Mouse (Mus musculus): ENCODE results near the gene Ggn. TPM values are rescaled to one million over a fixed set of nuclear protein-coding genes. Genes with fewer than 3 reads are reported as not detected.

The Ggn gene
- 0.48 and 0.82 TPM in 2 replicates for polyA plus RNA-seq (2015; fragmentation: Nextera tagmentation; extraction: Ambion mirVana)

- ATAC-seq: peak; percentile 74
- Histone ChIP-seq H3K4me2 (ENCODE audit: low read depth, low read length) (peak within 1 kb of the TSS; percentile 92), H3K27ac (ENCODE audit: low read length) (peak within 1 kb of the TSS; percentile 51), H3K9me3 (ENCODE audit: control insufficient read depth, low read length) (no peaks in the 10 kb centered on the region), H3K4me3 (ENCODE audit: low read length) (peak within 1 kb of the TSS; percentile 57), H3K9ac (ENCODE audit: low read depth, low read length) (peak within 1 kb of the TSS; percentile 68), H3K4me1 (ENCODE audit: control insufficient read depth, insufficient read depth, low read length) (peaks cover 17% of the 10 kb centered on the region), H3K36me3 (ENCODE audit: control insufficient read depth, insufficient read depth, low read length) (peaks cover 11% of the 10 kb centered on the region), H3K27me3 (replicated peaks; ENCODE audit: control insufficient read depth, insufficient read depth, low read length) (peaks cover 39% of the 10 kb centered on the region)
- under 1% methylated on average over 30 of the region's 30 CpGs for WGBS
These were observed at the start of gene Ggn, which contains the start of gene Spred3 for GRCm38 (mm10) chr7:29170066-29170754. Gene Ggn, plus strand, starts transcription at chr7:29170210. Gene Spred3, minus strand, starts transcription at chr7:29170411.

GRCm38 (mm10) chr7:29122821-29123220 lies 47.2 kb upstream of the Ggn start:
- H3K9ac ChIP-seq (ENCODE audit: low read depth, low read length): no peak overlapping the region
- no peak overlapping the region for H3K4me3 ChIP-seq (ENCODE audit: low read length)
- H3K27ac ChIP-seq (ENCODE audit: low read length): no peak overlapping the region
- WGBS: 91% methylated on average over 9 of the region's 9 CpGs
- peaks cover 20% of the 10 kb centered on the region for H3K4me1 ChIP-seq (ENCODE audit: control insufficient read depth, insufficient read depth, low read length)
- no peak overlapping the region for H3K4me2 ChIP-seq (ENCODE audit: low read depth, low read length)
- H3K36me3 ChIP-seq (ENCODE audit: control insufficient read depth, insufficient read depth, low read length): no peaks in the 10 kb centered on the region
- no peaks in the 10 kb centered on the region for H3K27me3 ChIP-seq (replicated peaks; ENCODE audit: control insufficient read depth, insufficient read depth, low read length)
- no peak for ATAC-seq
- no peaks in the 10 kb centered on the region for H3K9me3 ChIP-seq (ENCODE audit: control insufficient read depth, low read length)

- no peaks in the 10 kb centered on the region for H3K9me3 ChIP-seq (ENCODE audit: control insufficient read depth, low read length)
- peak overlapping the region; percentile 95; the same call in 1 of the 2 replicates for H3K4me2 ChIP-seq (ENCODE audit: low read depth, low read length)
- H3K36me3 ChIP-seq (ENCODE audit: control insufficient read depth, insufficient read depth, low read length): no peaks in the 10 kb centered on the region
- no peak overlapping the region for H3K9ac ChIP-seq (ENCODE audit: low read depth, low read length)
- H3K27ac ChIP-seq (ENCODE audit: low read length): no peak overlapping the region
- H3K4me1 ChIP-seq (ENCODE audit: control insufficient read depth, insufficient read depth, low read length): peaks cover 20% of the 10 kb centered on the region
- 43% methylated on average over 5 of the region's 5 CpGs for WGBS
- no peaks in the 10 kb centered on the region for H3K27me3 ChIP-seq (replicated peaks; ENCODE audit: control insufficient read depth, insufficient read depth, low read length)
- ATAC-seq: peak; percentile 41
- 0 out of 2 replicates have a peak overlapping the region, but pooled peaks have one; percentile 53 for H3K4me3 ChIP-seq (ENCODE audit: low read length)
These were observed 46.3 kb upstream of the Ggn start for GRCm38 (mm10) chr7:29123531-29124358.

GRCm38 (mm10) chr7:29124970-29125369 lies 45.0 kb upstream of the Ggn start, which contains the start of gene Ryr1:
Gene Ryr1, minus strand, starts transcription at chr7:29125179.
- peak; percentile 90 for ATAC-seq
- H3K9ac ChIP-seq (ENCODE audit: low read depth, low read length): peak within 1 kb of the TSS; percentile 61
- H3K36me3 ChIP-seq (ENCODE audit: control insufficient read depth, insufficient read depth, low read length): no peaks in the 10 kb centered on the region
- peaks cover 20% of the 10 kb centered on the region for H3K4me1 ChIP-seq (ENCODE audit: control insufficient read depth, insufficient read depth, low read length)
- 2% methylated on average over 16 of the region's 16 CpGs for WGBS
- no peak within 1 kb of the TSS for H3K27ac ChIP-seq (ENCODE audit: low read length)
- no peaks in the 10 kb centered on the region for H3K27me3 ChIP-seq (replicated peaks; ENCODE audit: control insufficient read depth, insufficient read depth, low read length)
- H3K4me2 ChIP-seq (ENCODE audit: low read depth, low read length): peak within 1 kb of the TSS; percentile 95
- H3K9me3 ChIP-seq (ENCODE audit: control insufficient read depth, low read length): no peaks in the 10 kb centered on the region
- peak within 1 kb of the TSS; percentile 53 for H3K4me3 ChIP-seq (ENCODE audit: low read length)

- 14% methylated on average over 7 of the region's 7 CpGs for WGBS
- peak; percentile 21; the same call in 1 of the 2 replicates for ATAC-seq
- Histone ChIP-seq H3K9me3 (ENCODE audit: control insufficient read depth, low read length) (no peaks in the 10 kb centered on the region), H3K27ac (ENCODE audit: low read length) (no peak overlapping the region), H3K36me3 (ENCODE audit: control insufficient read depth, insufficient read depth, low read length) (no peaks in the 10 kb centered on the region), H3K27me3 (replicated peaks; ENCODE audit: control insufficient read depth, insufficient read depth, low read length) (no peaks in the 10 kb centered on the region), H3K9ac (ENCODE audit: low read depth, low read length) (no peak overlapping the region), H3K4me3 (ENCODE audit: low read length) (no peak overlapping the region), H3K4me2 (ENCODE audit: low read depth, low read length) (no peak overlapping the region), H3K4me1 (ENCODE audit: control insufficient read depth, insufficient read depth, low read length) (peaks cover 20% of the 10 kb centered on the region)
These were observed 43.7 kb upstream of the Ggn start for GRCm38 (mm10) chr7:29126173-29126915.

DNA sequence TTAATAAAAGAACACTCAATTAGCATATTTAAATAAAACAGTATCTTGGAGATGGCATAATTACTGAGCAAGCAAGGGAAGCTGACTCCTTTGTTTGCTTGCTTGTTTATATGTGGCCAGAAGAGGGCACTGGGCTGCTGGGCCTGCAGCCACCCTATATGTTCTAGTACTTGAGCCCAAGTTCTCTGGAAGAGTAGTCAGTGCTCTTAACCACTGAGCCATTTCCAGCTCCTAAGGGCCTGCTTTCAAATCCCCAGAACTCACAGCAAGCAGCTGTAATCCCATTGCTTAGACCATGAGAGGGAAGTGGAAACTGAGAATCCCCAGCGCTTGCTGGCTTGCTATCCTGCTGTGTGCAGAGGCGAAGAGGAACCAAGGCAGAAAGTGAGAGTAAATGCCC lies 41.3 kb upstream of the Ggn start:
- WGBS: 76% methylated on average over 2 of the region's 2 CpGs
- no peak overlapping the region for H3K27ac ChIP-seq (ENCODE audit: low read length)
- no peak overlapping the region for H3K4me2 ChIP-seq (ENCODE audit: low read depth, low read length)
- H3K9ac ChIP-seq (ENCODE audit: low read depth, low read length): no peak overlapping the region
- no peak overlapping the region for H3K4me3 ChIP-seq (ENCODE audit: low read length)
- no peaks in the 10 kb centered on the region for H3K9me3 ChIP-seq (ENCODE audit: control insufficient read depth, low read length)
- peaks cover 16% of the 10 kb centered on the region for H3K4me1 ChIP-seq (ENCODE audit: control insufficient read depth, insufficient read depth, low read length)
- H3K27me3 ChIP-seq (replicated peaks; ENCODE audit: control insufficient read depth, insufficient read depth, low read length): no peaks in the 10 kb centered on the region
- H3K36me3 ChIP-seq (ENCODE audit: control insufficient read depth, insufficient read depth, low read length): no peaks in the 10 kb centered on the region
- no peak for ATAC-seq

DNA sequence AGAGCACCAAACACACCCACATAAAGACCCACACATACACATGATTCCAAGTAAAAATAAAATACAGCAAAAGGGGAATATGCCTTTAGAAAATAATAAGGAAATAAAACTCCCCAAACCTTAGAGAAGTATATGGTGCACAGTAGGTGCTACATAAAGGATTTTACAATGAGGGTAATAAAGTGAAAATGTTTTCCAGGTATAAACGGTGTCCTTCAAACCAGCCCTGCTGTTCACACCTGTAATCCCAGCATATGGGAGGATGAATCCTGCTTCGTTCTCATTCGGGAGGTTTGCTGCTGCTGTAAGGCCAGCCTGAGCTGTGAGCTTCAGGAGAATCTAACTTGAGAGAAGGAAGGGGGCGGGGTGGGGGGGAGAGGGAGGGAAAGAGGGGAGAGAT lies 35.8 kb upstream of the Ggn start:
- Histone ChIP-seq H3K4me1 (ENCODE audit: control insufficient read depth, insufficient read depth, low read length) (peaks cover 3% of the 10 kb centered on the region), H3K4me3 (ENCODE audit: low read length) (peak overlapping the region; percentile 26; the same call in 1 of the 2 replicates), H3K9ac (ENCODE audit: low read depth, low read length) (no peak overlapping the region; the same call in 1 of the 2 replicates), H3K9me3 (ENCODE audit: control insufficient read depth, low read length) (no peaks in the 10 kb centered on the region), H3K27me3 (replicated peaks; ENCODE audit: control insufficient read depth, insufficient read depth, low read length) (no peaks in the 10 kb centered on the region), H3K4me2 (ENCODE audit: low read depth, low read length) (peak overlapping the region; percentile 48), H3K36me3 (ENCODE audit: control insufficient read depth, insufficient read depth, low read length) (no peaks in the 10 kb centered on the region), H3K27ac (ENCODE audit: low read length) (no peak overlapping the region)
- 5% methylated on average over 4 of the region's 4 CpGs for WGBS
- no peak for ATAC-seq

DNA sequence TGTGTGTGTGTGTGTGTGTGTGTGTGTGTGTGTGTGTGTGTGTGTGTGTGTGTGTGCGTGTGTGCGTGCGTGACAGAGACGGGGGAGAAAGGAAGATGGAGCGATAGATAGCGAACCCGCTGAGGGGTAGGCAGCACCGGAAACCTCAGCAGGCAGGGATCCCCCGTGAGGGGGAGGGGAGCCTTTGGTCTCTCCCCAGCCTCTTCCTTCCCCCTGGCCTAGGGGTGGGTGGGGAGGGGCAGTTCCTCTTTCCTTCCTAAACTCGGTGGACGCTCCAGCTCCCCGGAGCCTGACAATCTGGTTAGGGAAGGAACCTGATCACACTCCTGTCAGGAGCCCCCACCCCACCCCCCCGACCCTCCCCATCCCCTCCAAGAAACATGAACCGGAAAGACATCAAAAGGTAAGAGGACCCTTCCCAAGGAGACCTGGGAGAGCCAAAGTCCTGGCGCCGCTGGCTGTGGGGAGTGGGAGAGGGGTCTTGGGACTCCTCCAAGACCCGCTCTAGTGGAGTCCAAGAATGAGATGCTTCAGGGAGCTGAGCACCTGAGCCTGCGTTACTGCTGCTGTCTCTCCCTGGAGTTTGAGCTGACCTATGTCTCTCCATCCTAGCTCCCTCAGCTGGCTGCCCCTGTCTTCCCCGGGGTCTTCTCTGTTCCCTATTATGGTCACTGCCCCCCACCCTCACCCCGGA lies 35.2 kb upstream of the Ggn start, which contains the start of gene Rasgrp4:
Gene Rasgrp4, plus strand, starts transcription at position 159 of the 694 bp plus-strand sequence.
- Histone ChIP-seq H3K27ac (ENCODE audit: low read length) (no peak within 1 kb of the TSS), H3K4me3 (ENCODE audit: low read length) (peak within 1 kb of the TSS; percentile 26), H3K36me3 (ENCODE audit: control insufficient read depth, insufficient read depth, low read length) (no peaks in the 10 kb centered on the region), H3K4me2 (ENCODE audit: low read depth, low read length) (peak within 1 kb of the TSS; percentile 48), H3K9ac (ENCODE audit: low read depth, low read length) (peak within 1 kb of the TSS; percentile 48), H3K27me3 (replicated peaks; ENCODE audit: control insufficient read depth, insufficient read depth, low read length) (no peaks in the 10 kb centered on the region), H3K9me3 (ENCODE audit: control insufficient read depth, low read length) (no peaks in the 10 kb centered on the region), H3K4me1 (ENCODE audit: control insufficient read depth, insufficient read depth, low read length) (peaks cover 3% of the 10 kb centered on the region)
- 0 out of 2 replicates have a peak, but pooled peaks have one; percentile 46 for ATAC-seq
- WGBS: 3% methylated on average over 16 of the region's 20 CpGs
